Mouse (Mus musculus) naive thymus-derived CD4-positive, alpha-beta T cell, adult 2 months (primary cell): Measurements from ENCODE around the gene Glod4.

Experiments used
- DNase-seq: peaks from one replicate; pipeline ENCODE4 v3.0.0-alpha.2; 2011; ENCODE audit warnings: low read depth

Glod4 gene

DNA sequence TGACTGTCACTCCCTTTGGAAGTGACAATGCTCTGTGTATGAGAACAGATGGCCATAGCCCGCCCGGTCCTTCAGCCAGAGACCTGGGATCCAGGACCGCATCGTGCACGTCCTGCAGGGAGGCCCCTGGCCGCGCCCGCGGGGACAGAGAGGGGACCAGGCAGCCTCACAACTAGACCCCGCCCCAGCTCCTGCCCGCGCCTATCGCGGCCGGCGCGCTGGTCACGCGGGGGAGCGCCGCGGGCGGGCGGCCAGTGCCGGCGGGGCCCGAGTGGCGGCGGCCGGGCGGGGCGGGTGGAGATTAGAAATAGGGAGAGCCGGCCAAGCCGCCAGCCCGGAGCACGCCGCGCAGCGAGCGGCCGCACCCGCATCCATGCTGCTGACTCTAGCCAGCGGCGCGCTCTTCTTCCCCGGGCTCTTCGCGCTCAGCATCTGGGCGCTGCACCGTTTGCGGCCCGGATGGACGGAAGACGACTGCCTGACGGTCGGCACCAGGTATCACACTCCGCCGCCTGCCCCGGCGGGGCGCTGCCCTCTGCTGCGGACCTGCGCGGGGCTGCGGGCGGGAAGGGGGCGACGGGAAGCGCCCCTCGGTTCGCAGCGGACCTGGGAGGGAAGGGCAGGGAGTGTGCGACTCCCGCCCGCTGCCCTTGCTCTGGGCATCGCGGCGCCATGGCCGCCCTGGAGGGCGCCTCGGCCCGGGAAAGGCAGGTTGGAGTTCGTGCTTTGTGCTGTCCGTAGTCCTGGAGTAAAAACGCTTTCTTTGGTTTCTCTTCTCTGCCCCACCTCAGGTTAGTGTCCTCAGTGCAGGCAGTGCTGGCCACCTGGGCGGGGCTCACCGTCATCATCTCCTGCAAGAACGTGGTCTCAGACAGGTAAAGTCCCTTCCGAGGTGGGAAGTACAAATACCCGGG lies 41.5 kb downstream of the Glod4 start:
- peak; percentile 51 for DNase-seq

DNA sequence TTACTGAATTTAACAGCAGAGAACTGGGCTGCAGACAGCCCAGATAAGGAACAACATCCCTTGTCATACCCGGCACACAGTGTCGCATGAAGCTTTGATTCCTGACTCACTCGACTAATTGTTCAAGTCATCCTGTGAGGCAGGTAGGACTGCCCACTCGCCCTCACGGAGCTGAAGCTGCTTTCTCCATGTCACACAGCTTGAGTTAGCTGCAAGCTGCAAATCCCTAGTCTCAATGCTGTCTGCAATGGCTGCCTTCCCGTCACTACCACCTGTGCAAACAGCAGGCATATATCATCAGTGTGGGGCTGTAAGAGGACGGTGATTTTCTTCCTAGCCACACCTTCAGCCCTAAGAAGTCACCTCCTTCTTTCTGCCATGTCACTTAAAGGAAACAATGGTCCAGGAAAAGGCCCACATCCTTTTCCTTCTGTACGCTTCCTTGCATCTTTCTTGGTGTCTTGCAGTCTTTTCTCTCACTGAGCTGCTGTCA lies 46.5 kb downstream of the Glod4 start:
- no peak for DNase-seq

DNA sequence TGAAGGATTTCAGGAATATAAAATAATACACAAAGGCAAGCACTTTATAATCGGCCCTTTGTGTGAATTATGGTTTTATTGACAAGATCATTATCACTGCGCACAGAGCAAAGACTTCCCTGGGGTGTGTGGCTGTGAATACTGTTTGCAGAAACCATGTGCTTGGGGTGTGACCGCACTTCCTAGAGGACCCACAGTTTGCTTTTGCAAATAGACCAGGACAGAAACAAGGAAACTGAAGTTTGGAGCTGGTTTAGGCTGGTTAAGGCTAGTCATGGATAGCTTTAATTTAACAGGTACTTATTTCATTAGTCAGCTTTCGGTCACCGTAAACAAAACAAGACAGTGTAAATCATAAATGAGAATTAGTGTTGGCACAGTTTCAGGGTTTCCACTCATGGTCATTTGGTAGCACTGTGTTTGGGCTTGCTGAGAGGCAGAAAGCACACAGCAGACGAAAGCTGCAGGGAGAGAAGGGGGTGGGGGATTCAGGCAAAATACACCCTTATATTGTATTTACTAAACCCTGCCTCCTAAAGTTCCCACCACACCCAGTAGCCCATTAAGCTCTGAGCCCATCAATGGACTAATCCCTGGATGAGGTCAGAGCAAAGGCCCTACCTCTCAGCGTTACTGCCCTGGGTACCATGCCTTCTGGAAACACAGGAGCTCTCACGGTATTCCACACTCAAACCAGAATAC lies 47.1 kb downstream of the Glod4 start:
- no peak for DNase-seq

DNA sequence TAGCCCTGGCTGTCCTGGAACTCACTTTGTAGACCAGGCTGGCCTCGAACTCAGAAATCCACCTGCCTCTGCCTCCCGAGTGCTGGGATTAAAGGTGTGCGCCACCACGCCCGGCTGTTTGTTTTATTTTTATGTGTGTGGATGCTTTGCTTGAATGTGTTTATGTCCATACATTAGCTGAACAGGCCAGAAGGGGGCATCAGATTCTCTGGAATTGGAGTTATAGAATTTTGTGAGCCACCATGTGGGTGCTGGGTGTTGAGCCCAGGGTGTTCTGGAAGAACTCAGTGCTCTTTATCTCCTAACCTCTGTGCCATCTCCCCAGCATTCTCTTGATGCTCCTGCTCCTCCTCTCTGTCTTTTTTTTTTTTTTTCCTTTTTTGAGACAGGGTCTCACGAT lies 56.6 kb downstream of the Glod4 start:
- peak; percentile 23 for DNase-seq

DNA sequence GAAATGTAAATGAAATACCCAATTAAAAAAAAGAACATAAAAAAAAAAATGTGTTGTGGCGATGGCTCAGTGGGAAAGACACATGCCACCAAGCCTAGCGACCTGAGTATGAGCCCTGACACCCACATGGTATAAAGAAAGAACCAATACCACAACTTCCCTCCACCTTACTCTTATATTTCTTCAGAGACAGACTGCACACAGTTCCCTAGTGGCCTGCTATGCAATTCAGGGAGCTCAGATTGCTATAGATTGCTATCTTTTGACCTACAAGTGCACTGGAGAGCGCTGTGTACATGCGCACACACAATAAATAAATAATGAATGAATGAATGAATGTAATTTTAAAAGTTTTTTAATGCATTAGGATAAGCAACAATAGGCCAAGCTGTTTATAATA lies 59.8 kb downstream of the Glod4 start:
- no peak for DNase-seq

DNA sequence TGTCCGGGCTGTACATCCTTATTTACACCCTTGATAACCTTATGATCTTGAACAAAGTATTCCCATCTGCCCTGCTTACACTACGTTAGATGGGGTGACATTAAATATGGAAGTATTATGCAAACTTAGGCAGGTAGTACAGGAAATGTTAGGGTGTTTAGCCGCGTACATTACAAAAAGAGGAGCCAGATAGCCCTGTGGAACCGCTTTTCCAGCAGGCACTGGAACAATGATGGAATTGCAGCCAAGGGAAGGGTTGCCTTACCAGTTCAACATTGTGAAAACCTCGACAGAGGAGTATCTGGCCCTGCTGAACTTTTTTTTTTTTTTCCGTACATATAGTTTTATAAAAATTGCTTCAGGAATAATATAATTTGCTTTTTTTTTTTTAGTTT lies 63.4 kb downstream of the Glod4 start:
- no peak for DNase-seq

DNA sequence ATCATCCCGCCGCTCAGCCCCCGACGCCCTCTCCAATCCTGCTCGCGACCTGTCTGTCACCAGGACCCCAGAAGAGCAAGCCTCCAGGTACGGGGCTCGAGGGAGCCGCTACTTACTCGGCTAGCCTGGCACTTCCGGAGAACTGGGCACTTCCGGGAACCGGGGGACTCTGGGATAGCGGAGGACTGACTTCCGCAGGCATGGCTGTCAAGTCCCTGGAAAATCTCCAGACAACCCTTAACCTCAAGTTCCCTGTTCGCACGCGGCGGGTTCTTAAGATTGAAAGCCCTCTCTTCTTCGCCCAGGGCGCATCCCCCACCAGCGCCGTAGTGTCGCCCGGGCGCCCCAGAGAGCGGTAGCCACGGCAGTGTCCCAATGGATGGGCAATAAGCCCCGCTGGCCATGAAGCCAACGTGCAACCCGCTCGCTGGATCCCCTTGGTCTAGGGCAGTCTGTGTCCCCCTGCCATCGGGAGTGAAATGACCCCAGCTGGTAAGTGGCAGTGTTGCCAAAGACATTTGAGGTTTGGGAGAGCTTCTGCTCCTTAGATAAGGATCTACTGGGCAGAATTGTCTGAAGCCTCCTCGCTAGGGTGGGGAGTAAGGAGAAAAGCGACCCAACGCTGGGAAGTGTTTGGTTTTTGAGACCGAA lies 63.9 kb downstream of the Glod4 start, which contains the start of the genes Vps53 and Fam57a:
Gene Vps53, minus strand, starts transcription at position 153 of the 651 bp plus-strand sequence.
Gene Fam57a, plus strand, starts transcription at position 177 of the 651 bp plus-strand sequence.
- peak; percentile 74 for DNase-seq

DNA sequence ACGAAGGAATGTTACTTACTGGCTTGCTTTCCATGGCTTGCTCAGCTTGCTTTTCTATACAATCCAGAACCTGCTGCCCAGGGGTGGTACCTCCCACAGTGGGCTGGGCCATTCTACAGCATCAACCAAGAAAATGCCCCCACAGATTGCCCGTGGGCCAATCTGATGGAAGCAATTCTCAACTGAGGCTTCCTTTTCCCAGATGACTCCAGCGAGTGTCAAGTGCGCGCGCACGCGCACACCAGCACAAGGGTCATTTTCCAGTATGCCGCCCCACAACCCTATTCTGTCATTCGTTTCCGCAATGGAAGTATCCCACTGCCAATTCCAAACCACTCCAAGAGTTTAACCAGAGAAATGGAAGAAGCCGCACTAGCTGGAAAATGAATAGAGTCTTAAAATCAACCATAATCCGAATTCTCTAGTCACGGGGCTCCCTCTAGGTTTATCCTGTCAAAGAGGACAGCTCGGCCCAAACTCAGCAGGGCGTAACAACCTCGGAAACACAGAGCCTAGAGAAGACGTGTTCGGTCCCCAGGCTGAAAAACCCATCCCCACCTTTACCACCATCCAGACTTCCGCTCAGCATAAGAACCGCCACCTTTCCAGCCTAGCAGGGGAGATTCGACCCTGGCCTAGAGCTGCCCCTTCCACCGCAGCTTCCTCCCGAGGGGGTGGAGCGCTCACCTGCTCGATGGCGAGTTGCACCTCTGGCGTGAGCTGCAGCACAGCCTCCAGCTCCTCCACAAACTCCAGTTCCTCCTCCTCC lies 64.6 kb downstream of the Glod4 start:
- DNase-seq = peak; percentile 17

DNA sequence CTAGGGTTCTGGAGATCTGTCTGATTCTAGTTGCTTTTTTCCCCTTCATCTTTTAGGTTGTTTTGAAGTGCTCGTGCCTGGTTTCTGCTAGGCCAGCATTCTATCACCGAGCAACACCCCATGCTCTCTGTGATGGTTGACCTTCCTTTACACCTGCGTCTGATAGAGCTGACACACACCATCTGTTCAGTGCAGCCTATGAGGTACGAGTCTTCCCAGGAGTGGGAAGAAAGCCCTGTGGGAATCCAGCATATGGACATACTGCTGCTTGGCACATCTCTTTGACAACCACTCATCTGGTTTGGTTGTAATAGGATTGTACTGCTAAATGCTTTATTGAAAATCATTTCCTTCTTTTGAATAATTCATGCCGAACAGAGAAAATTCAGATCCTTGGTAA lies 73.3 kb downstream of the Glod4 start:
- no peak for DNase-seq

DNA sequence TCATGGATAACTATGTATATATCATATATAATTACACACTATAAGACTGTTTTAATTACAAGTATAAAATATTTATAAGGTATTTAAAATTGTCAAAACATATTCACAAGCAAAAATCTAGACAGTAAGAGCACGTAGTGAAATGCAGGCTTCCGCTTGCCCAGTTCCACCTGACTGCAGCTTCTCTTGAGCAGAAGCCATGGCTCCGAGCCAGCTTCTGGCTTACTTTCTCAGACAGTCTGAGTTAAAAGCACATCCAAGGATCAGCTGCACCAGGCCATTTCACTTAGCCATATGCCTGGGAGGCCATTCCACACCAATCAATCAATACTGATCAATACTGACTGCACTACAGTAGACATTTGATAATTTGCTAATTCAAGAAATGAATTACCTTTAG lies 74.5 kb downstream of the Glod4 start:
- no peak for DNase-seq

DNA sequence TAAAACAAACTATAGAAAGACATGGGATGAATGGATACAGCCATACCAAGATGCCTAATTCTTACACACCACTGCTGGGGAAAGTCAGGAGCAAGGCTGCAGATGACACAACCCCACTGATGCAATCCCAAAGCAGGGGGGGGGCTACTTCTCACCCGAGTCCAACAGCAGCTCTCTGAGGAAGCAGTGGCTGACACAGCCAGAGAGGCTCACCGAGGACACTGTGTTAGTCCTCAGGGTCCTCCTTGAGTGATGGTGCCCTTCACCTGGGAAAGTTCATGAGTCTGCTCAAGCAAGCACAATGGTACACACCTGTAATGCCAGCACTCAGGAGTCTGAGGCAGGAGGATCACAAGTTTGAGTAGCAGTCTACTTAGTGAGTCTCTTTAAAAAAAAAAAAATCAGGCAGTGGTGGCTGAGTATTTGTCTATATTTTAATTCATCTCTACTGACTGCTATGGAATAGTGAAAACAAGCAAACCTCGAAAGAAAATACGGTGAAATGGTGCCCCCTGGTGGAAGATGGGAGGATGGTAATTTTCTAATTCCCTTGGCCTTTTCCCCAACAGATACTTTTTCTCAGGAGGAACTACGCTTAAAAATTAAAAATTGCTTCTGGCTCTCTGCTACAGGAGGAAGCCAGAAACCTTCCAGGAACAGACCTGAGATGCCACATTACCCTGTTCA lies 76.3 kb downstream of the Glod4 start:
- peak; percentile 86 for DNase-seq

DNA sequence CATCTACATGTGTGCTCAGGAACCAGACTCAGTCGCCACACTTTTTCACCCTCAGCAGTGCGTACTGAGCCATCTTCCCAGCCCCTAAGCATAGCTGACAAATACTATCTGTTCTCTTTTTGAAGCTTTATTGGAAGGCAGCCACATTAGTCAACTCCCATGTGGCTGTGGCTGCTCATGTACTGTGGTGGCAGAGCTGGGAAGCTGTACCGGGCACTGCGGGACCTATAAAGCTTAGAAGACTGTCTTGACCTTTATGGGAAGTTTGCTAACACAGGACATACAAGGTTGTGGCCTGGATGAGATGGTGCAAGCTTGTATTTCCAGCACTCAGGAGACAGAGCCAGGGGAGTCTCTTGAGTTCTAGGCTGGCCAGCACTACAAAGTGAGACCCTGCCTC lies 76.9 kb downstream of the Glod4 start:
- DNase-seq = no peak

DNA sequence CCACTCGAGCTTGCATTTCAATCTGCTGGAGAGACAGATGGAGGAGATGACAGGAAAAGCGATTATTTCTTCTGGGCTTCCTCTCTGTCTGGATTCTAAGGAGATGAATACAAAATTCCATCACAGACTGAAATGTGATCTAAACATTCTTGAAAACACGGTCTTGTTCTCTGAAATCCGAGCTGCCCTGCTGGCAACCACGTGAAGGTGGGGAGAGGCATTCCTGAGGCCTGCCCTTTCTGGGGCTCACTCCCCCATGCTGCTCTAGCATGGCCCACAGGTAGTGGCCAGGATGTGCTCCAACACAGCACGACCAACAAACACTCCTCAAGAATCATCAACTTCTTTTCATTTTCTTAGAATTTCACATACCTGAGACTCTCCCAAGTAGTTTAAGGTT lies 83.3 kb downstream of the Glod4 start:
- no peak for DNase-seq

DNA sequence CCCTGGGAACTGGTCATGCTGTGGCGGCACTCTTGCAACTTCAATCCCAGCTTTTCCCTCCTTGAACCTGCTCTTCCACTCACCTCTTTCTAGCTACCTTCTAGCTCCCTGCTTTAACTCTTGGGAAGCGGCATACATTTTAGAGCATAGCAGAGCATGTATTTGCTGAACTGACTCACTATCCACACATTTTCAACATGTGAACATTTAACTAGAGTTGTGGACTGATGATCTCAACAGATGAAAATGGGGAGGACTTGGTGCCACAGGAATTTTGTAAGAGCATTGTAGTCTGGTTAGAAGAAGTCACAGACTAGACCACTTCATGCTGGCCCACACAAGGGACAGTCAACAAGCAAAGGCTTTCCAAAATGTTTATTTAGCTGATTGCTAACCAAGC lies 85.2 kb downstream of the Glod4 start:
- no peak for DNase-seq

DNA sequence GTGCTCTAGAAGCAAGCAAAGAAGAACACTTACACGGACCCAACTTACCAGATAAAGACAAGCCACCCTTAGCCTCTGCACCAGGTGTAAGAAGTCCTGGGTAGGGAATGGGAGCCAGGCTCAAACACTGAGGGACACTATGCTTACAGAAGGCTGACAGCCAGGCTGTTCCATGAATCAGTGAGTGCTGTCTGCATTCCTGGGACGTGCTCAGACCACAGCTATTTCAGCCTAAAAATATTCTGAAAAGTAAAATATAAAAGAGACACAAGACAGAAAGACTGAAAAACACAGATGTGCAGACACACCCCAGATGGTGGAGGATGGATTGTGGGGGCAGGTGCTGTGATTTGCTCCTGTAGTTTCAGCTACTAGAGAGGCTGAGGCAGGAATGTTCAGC lies 88.7 kb downstream of the Glod4 start:
- no peak for DNase-seq

DNA sequence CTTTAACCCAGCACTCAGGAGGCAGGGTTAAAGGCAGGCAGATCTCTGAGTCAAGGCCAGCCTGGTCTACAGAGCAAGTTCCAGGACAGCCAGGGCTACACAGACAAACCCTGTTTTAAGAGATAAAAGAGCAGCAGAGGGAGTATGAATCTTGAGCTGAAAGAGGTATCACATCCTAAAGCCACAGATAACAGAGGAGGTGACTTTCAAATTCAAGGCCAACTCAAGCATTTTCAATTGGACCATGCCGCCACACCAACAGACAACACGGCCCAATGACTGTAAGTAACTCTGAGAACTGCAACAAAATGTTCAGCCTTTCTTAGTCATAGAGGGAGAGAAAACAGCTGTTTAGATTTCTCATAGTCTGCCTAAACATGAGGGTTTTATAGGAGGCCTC lies 89.3 kb downstream of the Glod4 start:
- DNase-seq = no peak

DNA sequence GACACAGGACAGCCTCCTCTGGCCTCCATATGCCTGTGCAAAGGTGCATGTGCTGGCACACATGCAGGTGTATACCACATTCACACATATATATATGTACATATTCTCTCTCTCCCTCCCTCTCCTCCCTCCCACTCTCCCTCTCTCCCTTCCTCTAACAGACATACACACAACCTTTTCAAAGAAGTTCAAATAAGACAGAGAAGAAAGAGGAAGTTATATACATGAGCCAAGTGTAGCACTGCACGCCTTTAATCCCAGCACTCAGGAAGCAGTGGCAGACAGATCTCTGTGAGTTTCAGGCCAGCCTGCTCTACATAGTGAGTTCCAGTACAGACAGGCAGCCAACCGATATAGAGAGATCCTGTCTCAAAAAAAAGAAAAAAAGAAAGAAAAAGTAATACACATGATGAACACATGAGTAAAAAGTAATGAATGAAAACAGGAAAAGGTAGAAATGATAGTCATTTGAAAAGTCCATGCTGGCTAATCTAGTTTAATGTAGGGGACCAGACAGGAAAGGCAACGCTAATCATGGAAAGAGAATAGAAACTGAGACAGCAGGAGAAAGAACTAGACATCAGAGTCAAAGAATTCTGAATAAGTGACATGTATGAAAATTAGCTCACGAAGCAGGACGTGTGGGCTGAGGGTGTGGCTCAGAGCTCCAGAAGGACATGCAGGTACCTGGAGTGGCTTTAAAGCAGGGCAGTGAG lies 90.1 kb downstream of the Glod4 start:
- peak; percentile 41 for DNase-seq

DNA sequence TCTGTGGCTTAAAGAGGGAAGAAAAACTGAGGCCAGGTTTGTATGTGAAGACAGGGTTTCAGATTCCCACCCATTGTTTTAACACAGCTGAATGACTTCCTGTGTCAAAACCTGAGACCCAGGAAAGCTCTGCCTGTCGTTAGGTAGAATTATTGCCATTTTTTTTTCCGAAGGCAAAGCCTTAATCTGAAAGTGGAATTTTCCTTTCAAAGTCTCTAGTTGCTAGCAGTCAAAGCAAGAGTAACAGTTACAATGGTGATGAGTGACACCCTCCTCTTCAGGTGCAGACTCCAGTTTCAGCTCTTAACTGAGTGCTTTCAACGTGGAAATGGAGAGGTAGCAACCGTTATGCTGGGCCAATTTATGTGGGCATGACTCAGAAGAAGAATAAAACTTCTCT lies 92.5 kb downstream of the Glod4 start:
- no peak for DNase-seq

DNA sequence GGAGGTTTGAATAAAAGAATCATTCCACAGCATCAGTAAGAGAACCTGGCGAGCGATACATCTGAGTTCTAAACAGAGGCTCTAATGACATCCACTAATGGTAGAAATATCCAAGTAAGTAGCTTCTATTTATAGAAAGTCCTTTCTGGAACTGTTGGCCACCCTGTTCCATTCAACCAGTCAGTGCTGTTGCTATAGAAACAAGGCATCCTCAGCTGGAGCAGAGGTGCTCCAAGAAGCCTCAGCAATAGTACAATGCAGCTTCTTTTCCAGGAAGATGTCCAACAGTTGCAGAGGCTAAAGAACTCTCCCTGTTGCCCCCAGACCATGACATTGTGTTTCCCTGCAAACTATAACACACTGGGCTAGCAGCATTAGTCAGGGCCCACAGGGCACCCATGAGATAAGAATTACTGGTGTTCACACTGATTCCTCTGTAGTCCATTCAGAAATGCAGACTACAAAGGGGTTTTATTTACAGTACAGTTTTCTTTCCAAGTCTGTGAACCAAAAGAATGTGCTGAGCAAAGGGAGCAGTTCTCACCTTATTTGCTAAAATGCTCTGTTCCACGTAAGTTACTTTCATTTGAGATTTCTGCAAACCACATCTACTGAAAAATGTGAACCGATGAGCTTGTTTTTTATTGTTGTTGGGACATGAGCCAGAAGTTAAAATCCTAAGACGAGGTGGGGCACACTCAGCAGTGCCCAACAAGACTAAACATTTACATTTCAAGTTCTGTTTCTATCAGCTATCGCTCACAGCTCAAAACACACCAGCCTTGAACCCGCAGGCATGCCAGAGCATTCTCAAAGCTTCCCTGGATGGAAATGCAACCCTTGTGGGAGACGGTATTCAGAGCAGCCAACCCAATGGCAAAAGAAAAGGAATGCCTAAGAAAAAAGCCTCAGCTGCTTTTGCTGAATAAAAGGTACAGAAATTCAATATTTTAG lies 95.2 kb downstream of the Glod4 start:
- no peak for DNase-seq
